Mouse (Mus musculus) midbrain, embryonic 13.5 days (tissue): ENCODE measurements at regions not wholly inside any gene's neighbourhood (a gene's known extent, or its start where the extent isn't known, plus 50 kb on each side); places are given as distances from the start of the nearest gene placed in this dataset.
A peak's percentile ranks its signal among the peaks of the same experiment; 100 is the strongest.

Experiments used
- ATAC-seq: fragments of 200-750 bp; cut with Nextera tagmentation; 2 replicates; pipeline ENCODE4 v1.8.0; 2017; ENCODE audit warnings: mild to moderate bottlenecking, moderate TSS enrichment, moderate library complexity
- H3K27ac ChIP-seq: fragments of 300-500 bp; sonication (generic); 2 replicates; pipeline ENCODE4 v1.5.1; 2015; ENCODE audit warnings: inconsistent platforms, mild to moderate bottlenecking, moderate library complexity
- H3K27me3 ChIP-seq: fragments of 300-500 bp; sonication (generic); 2 replicates; pipeline ENCODE4 v1.6.1; 2015; ENCODE audit warnings: mild to moderate bottlenecking, inconsistent platforms
- H3K36me3 ChIP-seq: fragments of 300-500 bp; sonication (generic); 2 replicates; pipeline ENCODE4 v1.6.1; 2015; ENCODE audit warnings: mild to moderate bottlenecking, inconsistent platforms
- H3K4me1 ChIP-seq: fragments of 300-500 bp; sonication (generic); replicated peaks from 2 replicates; pipeline ENCODE4 v1.6.1; 2015; ENCODE audit warnings: inconsistent platforms
- H3K4me2 ChIP-seq: fragments of 300-500 bp; sonication (generic); replicated peaks from 2 replicates; pipeline ENCODE4 v1.6.1; 2015; ENCODE audit warnings: moderate library complexity, mild to moderate bottlenecking, inconsistent platforms
- H3K4me3 ChIP-seq: fragments of 300-500 bp; sonication (generic); replicated peaks from 2 replicates; pipeline ENCODE4 v1.5.1; 2015; ENCODE audit warnings: mild to moderate bottlenecking, inconsistent platforms
- H3K9ac ChIP-seq: fragments of 300-500 bp; sonication (generic); replicated peaks from 2 replicates; pipeline ENCODE4 v1.6.1; 2015; ENCODE audit warnings: mild to moderate bottlenecking, inconsistent platforms
- H3K9me3 ChIP-seq: fragments of 300-500 bp; sonication (generic); 2 replicates; pipeline ENCODE4 v1.6.1; 2016; ENCODE audit warnings: mild to moderate bottlenecking, inconsistent platforms
- WGBS: fragments of 180-500 bp; shearing (Covaris S2); methylation state at CpG from one replicate; pipeline ENCODE4 v1.1.7; 2015; 5-methylcytosine and 5-hydroxymethylcytosine counted together

DNA sequence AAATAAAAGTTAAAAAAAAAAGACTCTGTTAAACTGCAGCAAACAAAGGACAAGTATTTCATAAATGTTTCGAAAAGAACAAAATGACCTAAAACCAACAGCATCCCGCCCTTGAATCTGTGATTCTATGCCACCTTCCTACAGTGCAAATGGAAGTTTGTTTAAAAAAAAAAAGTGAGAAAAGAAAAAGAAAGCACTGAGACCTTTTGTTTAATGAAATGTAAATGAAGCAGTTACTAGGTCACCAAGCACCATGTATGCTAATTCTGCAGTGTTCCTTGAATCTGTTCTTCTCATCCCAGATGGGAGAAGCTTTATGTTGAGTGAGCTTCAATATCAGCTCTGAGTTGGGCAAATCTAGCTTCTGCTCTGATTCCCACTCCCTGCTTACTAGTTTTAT is 64.8 kb downstream of the Dnajb9 start:
- no peak for ATAC-seq
- no peak overlapping the region for H3K4me3 ChIP-seq

GRCm38 (mm10) chr12:44139026-44139425 is 71.1 kb downstream of the Dnajb9 start:
- no peaks in the 10 kb centered on the region for H3K9me3 ChIP-seq
- no peaks in the 10 kb centered on the region for H3K27me3 ChIP-seq
- H3K4me2 ChIP-seq, result no peak overlapping the region
- H3K9ac ChIP-seq, result no peak overlapping the region
- WGBS, result 91% methylated on average over 1 of the region's 1 CpGs
- no peak overlapping the region for H3K4me3 ChIP-seq
- ATAC-seq, result no peak
- H3K4me1 ChIP-seq, result no peaks in the 10 kb centered on the region
- H3K36me3 ChIP-seq, result no peaks in the 10 kb centered on the region
- no peak overlapping the region for H3K27ac ChIP-seq

More for the DNA sequence above, 64.8 kb downstream of the Dnajb9 start:
- Histone ChIP-seq H3K36me3 (no peaks in the 10 kb centered on the region), H3K27ac (no peak overlapping the region), H3K9ac (no peak overlapping the region), H3K4me2 (no peak overlapping the region), H3K9me3 (no peaks in the 10 kb centered on the region), H3K4me1 (no peaks in the 10 kb centered on the region), H3K27me3 (no peaks in the 10 kb centered on the region)
- 92% methylated on average over 2 of the region's 2 CpGs for WGBS

GRCm38 (mm10) chr12:44128874-44129273 is 81.3 kb downstream of the Dnajb9 start:
- no peak for ATAC-seq
- Histone ChIP-seq H3K4me1 (no peaks in the 10 kb centered on the region), H3K27me3 (no peaks in the 10 kb centered on the region), H3K9me3 (no peaks in the 10 kb centered on the region), H3K4me3 (no peak overlapping the region), H3K4me2 (no peak overlapping the region), H3K27ac (no peak overlapping the region), H3K36me3 (no peaks in the 10 kb centered on the region), H3K9ac (no peak overlapping the region)
- 83% methylated on average over 8 of the region's 8 CpGs for WGBS

DNA sequence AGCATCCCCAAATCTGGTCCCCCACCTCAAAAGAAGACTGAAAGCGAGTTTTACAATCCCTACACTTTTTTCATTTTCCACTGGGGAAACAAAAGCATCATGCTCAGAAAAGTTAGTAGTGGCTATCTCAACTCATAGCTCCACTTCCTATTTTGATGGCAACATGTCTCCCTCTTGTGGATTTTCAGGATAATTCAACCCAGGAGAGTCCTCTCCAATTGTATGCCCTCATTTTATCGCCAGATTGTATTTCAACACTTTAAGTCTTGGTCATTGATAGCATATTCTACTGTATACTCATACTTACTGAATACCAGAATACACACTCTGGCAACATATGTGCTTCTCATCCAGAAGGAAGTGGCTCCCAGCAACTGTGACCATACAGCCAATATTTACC is 105.0 kb downstream of the Dnajb9 start:
- H3K9me3 ChIP-seq, result no peaks in the 10 kb centered on the region
- ATAC-seq, result 0 out of 2 replicates have a peak, but pooled peaks have one; percentile 37
- H3K4me1 ChIP-seq, result no peaks in the 10 kb centered on the region
- no peaks in the 10 kb centered on the region for H3K27me3 ChIP-seq
- H3K4me2 ChIP-seq, result no peak overlapping the region
- no peaks in the 10 kb centered on the region for H3K36me3 ChIP-seq
- WGBS, result 56% methylated on average over 2 of the region's 2 CpGs
- H3K4me3 ChIP-seq, result no peak overlapping the region
- no peak overlapping the region for H3K9ac ChIP-seq
- no peak overlapping the region for H3K27ac ChIP-seq

- ATAC-seq, result no peak
- Histone ChIP-seq H3K9ac (no peak overlapping the region), H3K4me1 (no peaks in the 10 kb centered on the region), H3K4me2 (no peak overlapping the region), H3K27ac (no peak overlapping the region), H3K9me3 (no peaks in the 10 kb centered on the region), H3K4me3 (no peak overlapping the region), H3K36me3 (no peaks in the 10 kb centered on the region), H3K27me3 (no peaks in the 10 kb centered on the region)
- 93% methylated on average over 1 of the region's 1 CpGs for WGBS
These were observed 110.9 kb downstream of the Dnajb9 start for GRCm38 (mm10) chr12:44099188-44099587.

GRCm38 (mm10) chr12:44071766-44072165 is 138.4 kb downstream of the Dnajb9 start:
- no peak overlapping the region for H3K4me3 ChIP-seq
- no peaks in the 10 kb centered on the region for H3K9me3 ChIP-seq
- WGBS, result 95% methylated on average over 5 of the region's 5 CpGs
- no peak overlapping the region for H3K27ac ChIP-seq
- no peaks in the 10 kb centered on the region for H3K4me1 ChIP-seq
- H3K36me3 ChIP-seq, result no peaks in the 10 kb centered on the region
- no peak overlapping the region for H3K9ac ChIP-seq
- H3K4me2 ChIP-seq, result no peak overlapping the region
- ATAC-seq, result no peak
- H3K27me3 ChIP-seq, result no peaks in the 10 kb centered on the region

DNA sequence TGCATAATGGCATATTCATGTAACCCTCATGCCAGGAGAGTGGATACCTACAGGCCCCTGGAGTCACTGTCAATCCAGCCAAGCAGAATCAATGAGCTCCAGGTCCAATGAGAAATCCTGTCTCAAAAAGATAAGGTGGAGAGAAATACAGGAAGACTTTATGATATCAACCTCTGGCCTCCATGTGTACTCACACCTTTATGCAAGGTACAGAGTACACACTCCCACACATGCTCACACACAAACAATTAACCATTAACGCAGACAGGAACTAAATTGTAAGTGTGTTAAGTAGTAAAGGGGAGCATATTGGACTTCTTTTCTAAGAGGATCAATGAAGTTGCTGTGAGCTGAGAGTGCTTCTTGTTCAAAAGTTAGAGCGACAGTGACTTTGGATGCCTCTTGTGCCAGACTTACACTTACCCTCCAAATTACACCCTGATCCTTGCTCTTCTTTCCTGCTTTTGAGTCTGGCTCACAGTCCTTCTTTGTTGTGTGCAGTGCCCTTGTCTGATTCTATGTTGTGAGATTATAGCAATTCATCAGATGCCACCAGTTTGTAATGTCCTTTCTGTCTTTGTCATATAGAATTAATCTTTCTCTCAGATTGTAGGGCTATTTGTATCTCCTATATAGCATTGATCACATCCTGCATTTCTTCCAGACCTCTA is 153.5 kb downstream of the Dnajb9 start:
- Histone ChIP-seq H3K4me1 (no peaks in the 10 kb centered on the region), H3K4me3 (no peak overlapping the region), H3K36me3 (no peaks in the 10 kb centered on the region), H3K27ac (no peak overlapping the region), H3K4me2 (no peak overlapping the region), H3K9ac (no peak overlapping the region), H3K9me3 (no peaks in the 10 kb centered on the region), H3K27me3 (no peaks in the 10 kb centered on the region)
- 88% methylated on average over 2 of the region's 2 CpGs for WGBS
- ATAC-seq, result no peak

DNA sequence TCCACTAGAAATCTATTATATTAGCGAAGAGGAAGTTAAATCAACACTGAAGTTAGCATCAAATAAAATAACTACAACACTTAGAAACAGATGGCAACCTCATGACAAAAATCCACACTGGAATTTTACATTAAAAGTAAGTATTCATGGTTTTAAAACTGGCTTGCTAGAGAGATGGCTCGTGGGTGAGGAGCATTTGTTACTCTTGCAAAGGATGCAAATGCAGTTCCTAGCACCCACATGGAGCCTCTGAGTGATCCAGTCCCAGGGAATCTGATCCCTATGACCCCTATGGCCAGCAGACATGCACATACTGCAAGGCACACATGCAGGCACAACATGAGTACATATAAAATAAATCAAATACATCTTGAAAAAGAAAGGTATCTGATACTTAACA is 164.3 kb downstream of the Dnajb9 start:
- ATAC-seq, result no peak
- H3K9ac ChIP-seq, result no peak overlapping the region
- no peaks in the 10 kb centered on the region for H3K4me1 ChIP-seq
- no peak overlapping the region for H3K4me3 ChIP-seq
- H3K4me2 ChIP-seq, result no peak overlapping the region
- WGBS, result 78% methylated on average over 2 of the region's 2 CpGs
- H3K27me3 ChIP-seq, result no peaks in the 10 kb centered on the region
- H3K9me3 ChIP-seq, result no peaks in the 10 kb centered on the region
- no peaks in the 10 kb centered on the region for H3K36me3 ChIP-seq
- no peak overlapping the region for H3K27ac ChIP-seq

DNA sequence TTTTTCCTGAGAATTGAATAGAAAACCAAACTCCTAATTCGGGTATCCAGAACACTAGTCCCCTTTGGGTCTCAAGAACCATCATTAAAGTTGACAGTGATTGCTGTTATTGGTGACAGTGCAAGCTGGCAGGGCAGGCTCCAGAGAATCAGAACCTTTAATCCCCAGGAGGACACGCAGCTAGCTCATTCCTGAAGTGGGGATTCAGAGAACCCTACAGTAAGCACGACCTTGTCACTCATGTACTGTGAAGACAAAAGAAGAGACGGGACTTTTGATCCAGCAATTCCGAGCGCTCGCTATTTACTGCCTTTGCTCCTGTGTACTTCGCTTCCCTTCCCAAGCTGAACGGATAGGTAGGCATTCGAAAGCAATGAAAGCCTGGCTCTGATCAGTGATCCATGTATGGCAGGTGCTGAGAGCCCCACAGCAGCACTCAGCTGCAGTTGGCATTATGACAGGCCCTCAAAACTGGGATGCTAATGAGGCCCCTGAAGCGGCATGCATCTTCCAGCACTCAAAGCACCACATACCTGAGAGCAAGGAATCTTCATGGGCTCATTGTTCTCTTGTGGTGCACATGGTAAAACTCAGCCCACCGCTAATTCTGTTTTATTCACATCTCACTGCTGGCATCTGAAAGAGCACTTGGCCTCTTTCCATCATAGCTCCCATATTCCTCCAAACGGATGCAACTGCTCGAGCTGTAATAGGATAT is 165.6 kb downstream of the Dnajb9 start:
- peak; percentile 65 for ATAC-seq
- Histone ChIP-seq H3K36me3 (no peaks in the 10 kb centered on the region), H3K4me1 (no peaks in the 10 kb centered on the region), H3K27ac (no peak overlapping the region), H3K9ac (no peak overlapping the region), H3K27me3 (no peaks in the 10 kb centered on the region), H3K9me3 (no peaks in the 10 kb centered on the region), H3K4me3 (no peak overlapping the region), H3K4me2 (no peak overlapping the region)
- 62% methylated on average over 14 of the region's 14 CpGs for WGBS

GRCm38 (mm10) chr12:44006795-44007194 is 203.3 kb downstream of the Dnajb9 start:
- H3K27me3 ChIP-seq, result no peaks in the 10 kb centered on the region
- H3K9me3 ChIP-seq, result no peaks in the 10 kb centered on the region
- no peaks in the 10 kb centered on the region for H3K36me3 ChIP-seq
- no peaks in the 10 kb centered on the region for H3K4me1 ChIP-seq
- H3K27ac ChIP-seq, result no peak overlapping the region
- H3K4me3 ChIP-seq, result no peak overlapping the region
- H3K9ac ChIP-seq, result no peak overlapping the region
- no peak for ATAC-seq
- H3K4me2 ChIP-seq, result no peak overlapping the region
- 50% methylated on average over 2 of the region's 2 CpGs for WGBS

GRCm38 (mm10) chr12:43983548-43983947 is 226.6 kb downstream of the Dnajb9 start:
- Histone ChIP-seq H3K9ac (no peak overlapping the region), H3K36me3 (no peaks in the 10 kb centered on the region), H3K9me3 (no peaks in the 10 kb centered on the region), H3K4me3 (no peak overlapping the region), H3K4me2 (no peak overlapping the region), H3K4me1 (no peaks in the 10 kb centered on the region), H3K27me3 (no peaks in the 10 kb centered on the region), H3K27ac (no peak overlapping the region)
- no peak for ATAC-seq
- 98% methylated on average over 1 of the region's 1 CpGs for WGBS

GRCm38 (mm10) chr12:43963973-43964372 is 246.2 kb downstream of the Dnajb9 start:
- WGBS, result 63% methylated on average over 1 of the region's 1 CpGs
- Histone ChIP-seq H3K27ac (no peak overlapping the region), H3K36me3 (no peaks in the 10 kb centered on the region), H3K27me3 (no peaks in the 10 kb centered on the region), H3K4me3 (no peak overlapping the region), H3K9me3 (no peaks in the 10 kb centered on the region), H3K4me2 (no peak overlapping the region), H3K4me1 (no peaks in the 10 kb centered on the region), H3K9ac (no peak overlapping the region)
- no peak for ATAC-seq
